Mouse (Mus musculus): ENCODE measurements around the gene Mab21l3. TPM values are rescaled to one million over a fixed set of nuclear protein-coding genes. Genes with fewer than 3 reads are reported as not detected.

Gene Mab21l3
- polyA plus RNA-seq (2017; shearing (Covaris generic)), result not detected

DNA sequence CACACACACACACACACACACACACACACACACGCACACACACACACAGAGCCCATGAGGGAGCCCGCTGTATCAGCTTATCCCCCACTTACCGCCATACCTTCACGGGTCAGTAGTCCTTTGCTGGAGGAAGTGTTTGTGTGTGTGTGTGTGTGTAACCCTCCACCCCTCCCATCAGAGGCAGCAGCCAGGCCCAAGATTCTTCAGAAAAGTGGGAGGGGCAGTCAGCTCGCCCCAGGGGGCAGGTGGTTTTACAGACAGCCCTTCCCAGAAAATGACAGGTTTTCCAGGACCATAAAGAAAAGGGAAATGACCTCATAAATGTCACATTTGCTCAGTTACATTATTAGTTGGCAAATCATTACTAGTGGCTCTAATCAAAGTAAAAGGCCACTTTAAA lies at the start of gene Mab21l3:
TSS of gene Mab21l3 (minus strand) at position 144 of the 400 bp plus-strand sequence.

Other genes with a start within 250 kb of the Mab21l3 start
- gene Atp1a1, start 244.3 kb downstream of the Mab21l3 start, polyA plus RNA-seq (2017; shearing (Covaris generic)), result 25.6 TPM
- gene Slc22a15, start 75.5 kb upstream of the Mab21l3 start, polyA plus RNA-seq (2017; shearing (Covaris generic)), result 5.3 TPM
- gene Nhlh2, start 161.1 kb upstream of the Mab21l3 start, polyA plus RNA-seq (2017; shearing (Covaris generic)), result not detected
- not detected for gene Casq2, start 237.5 kb upstream of the Mab21l3 start, polyA plus RNA-seq (2017; shearing (Covaris generic))